Mouse (Mus musculus): ENCODE measurements at regions not wholly inside any gene's neighbourhood (a gene's known extent, or its start where the extent isn't known, plus 50 kb on each side); places are given as distances from the start of the nearest gene placed in this dataset.
A peak's percentile ranks its signal among the peaks of the same experiment; 100 is the strongest.

- peak; percentile 13 to 17 for DNase-seq
These were observed 208.2 kb downstream of the Rpl10-ps3 start for GRCm38 (mm10) chr9:50136636-50136985.

- peak; percentile 31 to 55 for DNase-seq
These were observed 208.7 kb downstream of the Rpl10-ps3 start for GRCm38 (mm10) chr9:50135939-50136635.

GRCm38 (mm10) chr9:50124241-50124640 is 220.5 kb downstream of the Rpl10-ps3 start:
- DNase-seq: no peak

GRCm38 (mm10) chr9:50120820-50121599 is 223.8 kb downstream of the Rpl10-ps3 start:
- peak in 1 of 2 experiments; percentile 16 for DNase-seq

GRCm38 (mm10) chr9:50119412-50119811 is 225.4 kb downstream of the Rpl10-ps3 start:
- DNase-seq: no peak

GRCm38 (mm10) chr9:50118578-50118977 is 226.2 kb downstream of the Rpl10-ps3 start:
- DNase-seq: no peak

- no peak for DNase-seq
These were observed 238.2 kb downstream of the Rpl10-ps3 start for GRCm38 (mm10) chr9:50106551-50106950.

- no peak for DNase-seq
These were observed 242.0 kb downstream of the Rpl10-ps3 start for GRCm38 (mm10) chr9:50102766-50103165.

GRCm38 (mm10) chr9:50101061-50101460 is 243.7 kb downstream of the Rpl10-ps3 start:
- no peak for DNase-seq

- DNase-seq: no peak
These were observed 253.8 kb downstream of the Rpl10-ps3 start for GRCm38 (mm10) chr9:50090968-50091367.

- DNase-seq: no peak
These were observed 254.9 kb downstream of the Rpl10-ps3 start for GRCm38 (mm10) chr9:50089916-50090315.

- no peak for DNase-seq
These were observed 264.6 kb downstream of the Rpl10-ps3 start for GRCm38 (mm10) chr9:50080205-50080604.

GRCm38 (mm10) chr9:50068576-50068975 is 269.9 kb upstream of the Ncam1 start:
- no peak for DNase-seq

GRCm38 (mm10) chr9:50067729-50068225 is 269.1 kb upstream of the Ncam1 start:
- DNase-seq: no peak

GRCm38 (mm10) chr9:50064505-50065229 is 265.9 kb upstream of the Ncam1 start:
- peak; percentile 10 to 18 for DNase-seq

- DNase-seq: peak; percentile 18 to 63
These were observed 239.5 kb upstream of the Ncam1 start for GRCm38 (mm10) chr9:50038231-50038630.

GRCm38 (mm10) chr9:50032322-50033158 is 233.8 kb upstream of the Ncam1 start:
- no peak for DNase-seq

- no peak for DNase-seq
These were observed 232.6 kb upstream of the Ncam1 start for GRCm38 (mm10) chr9:50031318-50031717.

GRCm38 (mm10) chr9:50029030-50029429 is 230.3 kb upstream of the Ncam1 start:
- DNase-seq: no peak

- DNase-seq: no peak
These were observed 229.8 kb upstream of the Ncam1 start for GRCm38 (mm10) chr9:50028573-50028972.

GRCm38 (mm10) chr9:50024820-50025219 is 226.1 kb upstream of the Ncam1 start:
- no peak for DNase-seq

GRCm38 (mm10) chr9:50013602-50014001 is 214.9 kb upstream of the Ncam1 start:
- DNase-seq: peak in 1 of 2 experiments; percentile 28
